Mouse (Mus musculus) spleen, adult 2 months (tissue): ENCODE results near the gene Cntn4. TPM values are rescaled to one million over a fixed set of nuclear protein-coding genes. Genes with fewer than 3 reads are reported as not detected.

Experiments used
- DNase-seq, 2 experiments: peaks; one replicate each; pipeline versions ENCODE4 v3.0.0 to v3.0.0-alpha.2; 2012 to 2021; ENCODE audit warnings: low spot score in 2 of 2, low read depth in 1 of 2
- H3K27ac ChIP-seq: fragments of 200-500 bp; 2 replicates; pipeline ENCODE4 v1.5.1; 2012; ENCODE audit warnings: low read length, inconsistent platforms; ENCODE audit not compliant: insufficient read depth
- H3K27me3 ChIP-seq: fragments of 200-500 bp; 2 replicates; pipeline ENCODE4 v1.6.1; 2012; ENCODE audit warnings: mild to moderate bottlenecking, moderate library complexity, low read length, inconsistent platforms; ENCODE audit not compliant: control insufficient read depth, insufficient read depth
- H3K36me3 ChIP-seq: fragments of 200-500 bp; 2 replicates; pipeline ENCODE4 v1.6.1; 2012; ENCODE audit warnings: mild to moderate bottlenecking, low read length, inconsistent platforms; ENCODE audit not compliant: control insufficient read depth, insufficient read depth
- H3K4me1 ChIP-seq: fragments of 200-500 bp; 2 replicates; pipeline ENCODE4 v1.6.1; 2011; ENCODE audit warnings: inconsistent platforms; ENCODE audit not compliant: control insufficient read depth, insufficient read depth, insufficient read length
- H3K4me3 ChIP-seq: fragments of 200-500 bp; 2 replicates; pipeline ENCODE4 v1.5.1; 2011; ENCODE audit warnings: mild to moderate bottlenecking, inconsistent platforms; ENCODE audit not compliant: insufficient read depth, insufficient read length; ENCODE audit errors: extremely low read depth
- CTCF ChIP-seq: fragments of 200-500 bp; IDR thresholded peaks from 2 replicates; pipeline ENCODE4 v1.5.1; 2011; ENCODE audit warnings: mild to moderate bottlenecking, inconsistent platforms; ENCODE audit not compliant: insufficient read depth, insufficient read length, insufficient replicate concordance; ENCODE audit errors: extremely low read depth
- POLR2A ChIP-seq: fragments of 200-500 bp; IDR thresholded peaks from 2 replicates; pipeline ENCODE4 v1.6.1; 2011; ENCODE audit warnings: low read depth, low read length, inconsistent platforms
- WGBS: fragments of 180-500 bp; shearing (Covaris S2); methylation state at CpG from one replicate; pipeline ENCODE4 v1.1.7; 2018; 5-methylcytosine and 5-hydroxymethylcytosine counted together
- polyA plus RNA-seq: library from polyadenylated mRNA; depleted of rRNA; stranded (reverse); fragments of >200 nt; gene quantifications from 2 replicates; pipeline ENCODE4 v1.2.3, GENCODE M21; 2012

Cntn4 gene
- polyA plus RNA-seq, 1 experiment: not detected

DNA sequence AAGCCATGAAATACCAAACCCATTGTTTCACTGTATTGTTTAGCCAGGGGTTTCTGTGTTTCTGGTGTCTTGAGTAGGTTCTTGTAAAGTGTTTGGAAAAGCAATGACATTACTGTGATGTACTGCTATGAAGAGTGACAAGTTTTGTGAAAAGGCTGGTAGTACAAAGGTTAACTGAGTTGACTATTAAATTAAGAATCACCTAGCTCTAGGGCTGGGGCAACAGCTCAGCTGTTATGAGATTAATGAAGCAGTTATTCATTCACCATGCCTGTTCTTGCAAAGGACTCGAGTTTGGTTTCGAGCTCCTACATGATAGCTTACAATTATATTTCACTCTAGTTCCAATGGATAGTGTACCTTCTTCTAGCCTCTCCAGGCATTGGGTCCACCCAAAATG is 371.4 kb downstream of the Cntn4 start:
- no peak for DNase-seq

DNA sequence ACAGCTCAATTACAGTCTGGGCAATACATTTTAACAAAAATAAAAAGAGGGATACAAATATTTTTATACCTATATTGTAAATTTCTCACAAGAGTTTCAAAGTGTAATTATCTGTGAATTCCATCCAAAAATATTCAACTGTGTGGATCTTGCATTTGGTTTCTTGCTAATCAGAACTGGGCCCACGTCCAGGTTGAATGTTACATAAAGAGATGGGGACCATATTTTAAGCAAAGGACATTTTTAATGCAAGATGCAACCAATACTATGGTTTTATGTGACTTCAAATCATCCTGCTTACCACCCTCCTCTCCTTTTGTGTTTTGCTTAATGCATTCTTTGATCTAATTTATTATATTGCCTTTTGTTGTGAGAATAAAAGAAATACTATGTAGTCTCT is 378.7 kb downstream of the Cntn4 start:
- Histone ChIP-seq H3K4me1 (no peaks in the 10 kb centered on the region), H3K27me3 (no peaks in the 10 kb centered on the region), H3K36me3 (no peaks in the 10 kb centered on the region), H3K4me3 (no peak overlapping the region), H3K27ac (no peak overlapping the region)
- TF ChIP-seq POLR2A (no peak), CTCF (no peak)
- no peak for DNase-seq
- WGBS: 54% methylated on average over 1 of the region's 1 CpGs

More for the DNA sequence above, 371.4 kb downstream of the Cntn4 start:
- Histone ChIP-seq H3K27ac (no peak overlapping the region), H3K4me1 (no peaks in the 10 kb centered on the region), H3K27me3 (no peaks in the 10 kb centered on the region), H3K4me3 (no peak overlapping the region), H3K36me3 (no peaks in the 10 kb centered on the region)
- WGBS: 83% methylated on average over 2 of the region's 2 CpGs
- no peak for TF ChIP-seq POLR2A
- TF ChIP-seq CTCF: no peak

GRCm38 (mm10) chr6:106078071-106078603 is 400.7 kb downstream of the Cntn4 start:
- H3K4me3 ChIP-seq: no peak overlapping the region
- no peaks in the 10 kb centered on the region for H3K27me3 ChIP-seq
- DNase-seq: no peak
- TF ChIP-seq POLR2A (no peak), CTCF (no peak)
- H3K36me3 ChIP-seq: no peaks in the 10 kb centered on the region
- H3K27ac ChIP-seq: no peak overlapping the region
- no peaks in the 10 kb centered on the region for H3K4me1 ChIP-seq
- 75% methylated on average over 4 of the region's 4 CpGs for WGBS

DNA sequence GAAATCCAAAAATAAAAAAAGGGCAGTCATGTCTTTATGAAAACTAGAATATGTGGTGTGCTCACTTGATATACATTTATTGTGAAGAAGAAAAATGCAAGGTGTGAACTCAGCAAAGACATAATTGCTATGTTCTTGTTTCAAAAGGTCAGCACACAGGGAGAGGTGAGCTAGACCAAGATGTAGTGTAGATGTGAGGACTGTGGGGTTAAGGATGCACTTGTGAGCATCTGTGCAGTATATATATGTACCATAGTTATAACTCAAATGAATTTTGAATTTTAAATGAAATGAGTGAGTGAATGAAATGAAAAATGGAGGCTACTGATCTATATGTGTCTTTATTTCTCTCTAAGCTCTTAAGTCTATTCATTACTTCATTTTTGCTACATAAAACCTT is 401.2 kb downstream of the Cntn4 start:
- no peaks in the 10 kb centered on the region for H3K4me1 ChIP-seq
- DNase-seq: no peak
- no peak overlapping the region for H3K4me3 ChIP-seq
- H3K27ac ChIP-seq: no peak overlapping the region
- TF ChIP-seq CTCF: no peak
- no peak for TF ChIP-seq POLR2A
- no peaks in the 10 kb centered on the region for H3K36me3 ChIP-seq
- no peaks in the 10 kb centered on the region for H3K27me3 ChIP-seq

DNA sequence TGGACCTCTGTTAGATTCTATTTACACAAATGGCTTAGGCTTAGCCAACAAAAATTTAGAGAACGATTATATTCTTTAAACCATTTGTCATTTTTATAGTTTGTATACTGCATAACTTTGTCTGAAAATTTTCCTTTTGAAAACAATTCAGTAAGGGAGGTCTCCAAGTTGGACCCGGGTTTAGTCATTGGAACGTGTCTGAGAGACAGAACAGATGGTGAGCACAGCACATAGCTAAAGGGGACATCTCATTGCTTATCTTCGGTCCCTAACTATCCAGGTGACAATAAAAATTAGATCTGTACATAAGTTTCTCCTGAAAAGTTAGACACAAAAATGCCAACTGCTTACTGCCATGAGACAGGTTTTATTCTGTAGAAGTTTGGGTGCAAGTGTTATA is 420.4 kb downstream of the Cntn4 start:
- TF ChIP-seq CTCF (no peak), POLR2A (no peak)
- Histone ChIP-seq H3K27me3 (no peaks in the 10 kb centered on the region), H3K4me1 (no peaks in the 10 kb centered on the region), H3K4me3 (no peak overlapping the region), H3K27ac (no peak overlapping the region), H3K36me3 (no peaks in the 10 kb centered on the region)
- no peak for DNase-seq
- WGBS: 78% methylated on average over 4 of the region's 4 CpGs

- TF ChIP-seq CTCF (no peak), POLR2A (no peak)
Measured at GRCm38 (mm10) chr6:106118523-106119081, 441.1 kb downstream of the Cntn4 start.

GRCm38 (mm10) chr6:106153530-106153929 is 476.1 kb downstream of the Cntn4 start:
- no peaks in the 10 kb centered on the region for H3K27me3 ChIP-seq
- no peak overlapping the region for H3K4me3 ChIP-seq
- DNase-seq: no peak
- 71% methylated on average over 2 of the region's 2 CpGs for whole genome bisulfite sequencing
- H3K4me1 ChIP-seq: no peaks in the 10 kb centered on the region
- TF ChIP-seq CTCF: no peak
- TF ChIP-seq POLR2A: no peak
- no peak overlapping the region for H3K27ac ChIP-seq
- no peaks in the 10 kb centered on the region for H3K36me3 ChIP-seq

More at GRCm38 (mm10) chr6:106118523-106119081, 441.1 kb downstream of the Cntn4 start:
- no peak for DNase-seq
- H3K27me3 ChIP-seq: no peaks in the 10 kb centered on the region
- no peaks in the 10 kb centered on the region for H3K36me3 ChIP-seq
- 45% methylated on average over 15 of the region's 15 CpGs for WGBS
- no peaks in the 10 kb centered on the region for H3K4me1 ChIP-seq
- H3K4me3 ChIP-seq: no peak overlapping the region
- no peak overlapping the region for H3K27ac ChIP-seq
